Mouse (Mus musculus): ENCODE data around the gene Gm2564. TPM values are rescaled to one million over a fixed set of nuclear protein-coding genes. Genes with fewer than 3 reads are reported as not detected.
"Not testable (repeated sequence)": the region's sequence is repeated elsewhere in the genome, so short reads cannot be mapped to it uniquely, and the experiment has no call there.

The Gm2564 gene
- total RNA-seq (2021), result 10 to 100 TPM; 15.0 to 15.3 TPM
- long read RNA-seq, experiment 1, result 0 reads
- long read RNA-seq, experiment 2, result 0 reads

- DNase-seq, result not testable (repeated sequence)
Observed at GRCm38 (mm10) chr4:42629419-42629818, at the start of gene Gm2564. Gm2564 (plus strand) TSS chr4:42629719.

GRCm38 (mm10) chr4:42611895-42612294 lies 17.6 kb upstream of the Gm2564 start, which contains the start of gene Gm10591:
Gm10591 (plus strand) TSS chr4:42612195.
- DNase-seq, result not testable (repeated sequence)

GRCm38 (mm10) chr4:42654951-42655350 lies 25.4 kb downstream of the Gm2564 start, which contains the start of gene Ccl27b:
Ccl27b (plus strand) TSS chr4:42655251.
- not testable (repeated sequence) for DNase-seq

GRCm38 (mm10) chr4:42661793-42662192 lies 32.3 kb downstream of the Gm2564 start, which contains the start of gene Il11ra2:
Il11ra2 (minus strand) TSS chr4:42661893.
- DNase-seq, result not testable (repeated sequence)

- not testable (repeated sequence) for DNase-seq
Observed at GRCm38 (mm10) chr4:42675415-42675814, 45.9 kb downstream of the Gm2564 start.

GRCm38 (mm10) chr4:42679365-42679764 lies 49.8 kb downstream of the Gm2564 start:
- not testable (repeated sequence) for DNase-seq

- DNase-seq, result not testable (repeated sequence)
Observed at GRCm38 (mm10) chr4:42680374-42681356, 51.1 kb downstream of the Gm2564 start.

Other genes with a start within 250 kb of the Gm2564 start
- gene Gm21586, start 190.3 kb upstream of the Gm2564 start, total RNA-seq (2021), result not detected
- under 1 TPM; 0.15 to 0.55 TPM for gene Gm2163, start 163.0 kb upstream of the Gm2564 start, total RNA-seq (2021)
- gene Fam205a2, start 101.5 kb upstream of the Gm2564 start, total RNA-seq (2021), result not detected
- not detected for gene Gm10591, start 17.5 kb upstream of the Gm2564 start, total RNA-seq (2021)
- gene Ccl27b, start 25.5 kb downstream of the Gm2564 start, total RNA-seq (2021), result 1 to 10 TPM in 1 of 2 experiments, not detected in 1; 4.3 TPM
- not detected for gene Il11ra2, start 32.2 kb downstream of the Gm2564 start, total RNA-seq (2021)
- under 1 TPM in 1 of 2 experiments, not detected in 1; 0.51 TPM for gene 4930578G10Rik, start 105.8 kb downstream of the Gm2564 start, total RNA-seq (2021)
- 1 to 10 TPM; 4.8 to 5.2 TPM for gene Ccl19, start 126.9 kb downstream of the Gm2564 start, total RNA-seq (2021)
- 10 to 100 TPM; 43.1 to 45.7 TPM for gene Ccl21a, start 144.3 kb downstream of the Gm2564 start, total RNA-seq (2021)
- gene Fam205a1, start 224.2 kb downstream of the Gm2564 start, total RNA-seq (2021), result not detected
- gene Gm12394, start 227.1 kb downstream of the Gm2564 start, total RNA-seq (2021), result not detected
- gene Fam205c, start 244.5 kb downstream of the Gm2564 start, total RNA-seq (2021), result not detected

All from adrenal gland, postnatal 10 days (tissue).